Mouse (Mus musculus) brain, embryonic 18.5 days (tissue): ENCODE measurements around the gene Rcsd1.

Experiments used
- DNase-seq: peaks from one replicate; pipeline ENCODE4 v3.0.0-alpha.2; 2012; ENCODE audit warnings: low read depth, low spot score

Rcsd1 gene

GRCm38 (mm10) chr1:165717711-165718542 is 8.4 kb upstream of the Rcsd1 start:
- no peak for DNase-seq

GRCm38 (mm10) chr1:165716426-165716825 is 6.9 kb upstream of the Rcsd1 start:
- DNase-seq, result no peak

GRCm38 (mm10) chr1:165713798-165714197 is 4.2 kb upstream of the Rcsd1 start:
- no peak for DNase-seq

GRCm38 (mm10) chr1:165711914-165712313 is 2.4 kb upstream of the Rcsd1 start:
- no peak for DNase-seq

- DNase-seq, result no peak
These were observed 724 bp downstream of the Rcsd1 start for GRCm38 (mm10) chr1:165708686-165709380.

GRCm38 (mm10) chr1:165707640-165708322 is 1.8 kb downstream of the Rcsd1 start:
- DNase-seq, result no peak

GRCm38 (mm10) chr1:165707241-165707639 is 2.3 kb downstream of the Rcsd1 start:
- DNase-seq, result no peak

GRCm38 (mm10) chr1:165706492-165706891 is 3.1 kb downstream of the Rcsd1 start:
- no peak for DNase-seq

- no peak for DNase-seq
These were observed 3.6 kb downstream of the Rcsd1 start for GRCm38 (mm10) chr1:165705868-165706348.

GRCm38 (mm10) chr1:165705368-165705767 is 4.2 kb downstream of the Rcsd1 start:
- DNase-seq, result no peak

GRCm38 (mm10) chr1:165704841-165705240 is 4.7 kb downstream of the Rcsd1 start:
- DNase-seq, result no peak

- no peak for DNase-seq
These were observed 7.1 kb downstream of the Rcsd1 start for GRCm38 (mm10) chr1:165702221-165703031.

GRCm38 (mm10) chr1:165701562-165701961 is 8.0 kb downstream of the Rcsd1 start:
- DNase-seq, result no peak

GRCm38 (mm10) chr1:165700933-165701518 is 8.5 kb downstream of the Rcsd1 start:
- no peak for DNase-seq

GRCm38 (mm10) chr1:165700376-165700815 is 9.2 kb downstream of the Rcsd1 start:
- DNase-seq, result no peak

- no peak for DNase-seq
These were observed 11.9 kb downstream of the Rcsd1 start for GRCm38 (mm10) chr1:165697701-165698100.

GRCm38 (mm10) chr1:165696870-165697269 is 12.7 kb downstream of the Rcsd1 start:
- DNase-seq, result no peak

GRCm38 (mm10) chr1:165696040-165696439 is 13.5 kb downstream of the Rcsd1 start:
- DNase-seq, result no peak

GRCm38 (mm10) chr1:165695392-165696014 is 14.1 kb downstream of the Rcsd1 start:
- no peak for DNase-seq

GRCm38 (mm10) chr1:165693856-165694255 is 15.7 kb downstream of the Rcsd1 start:
- DNase-seq, result no peak
